20 mouse cellular contexts compared by ENCODE assay signal in genomic region chr4:136679221-136679620, GRCm38 (mm10). TPM values are rescaled to one million over a fixed set of nuclear protein-coding genes. Genes with fewer than 3 reads are reported as not detected.
DNase-seq lines count a peak whose midpoint lies in the region; ATAC-seq lines count a peak whose summit lies in the region.
"Had no signal": no experiment of that assay in that cellular context is flagged by ENCODE, and none has a peak within 500 bp of the region (broad histone marks: within the 10 kb centered on the region; RNA-seq: fewer than 3 reads in every experiment).

No protein-coding gene starts in this region.

- ATAC-seq in forebrain, embryonic 12.5 days (ENCODE audit: low FRiP score), result no peak
- ATAC-seq in forebrain, embryonic 16.5 days, result no peak
- no peak for ATAC-seq in midbrain, embryonic 14.5 days (ENCODE audit: low FRiP score, low TSS enrichment)
- ATAC-seq in midbrain, embryonic 15.5 days (replicated peaks), result no peak
- ATAC-seq: liver, postnatal 0 days had no signal

- no peak overlapping the region for H3K9ac ChIP-seq in forebrain, embryonic 12.5 days
- H3K9ac ChIP-seq in forebrain, embryonic 16.5 days (replicated peaks; ENCODE audit: low read depth, low read length), result no peak overlapping the region
- H3K9ac ChIP-seq in midbrain, embryonic 14.5 days (replicated peaks; ENCODE audit: low read length), result no peak overlapping the region
- H3K9ac ChIP-seq in midbrain, embryonic 15.5 days, result no peak overlapping the region
- H3K9ac ChIP-seq: heart, embryonic 15.5 days; limb, embryonic 12.5 days; liver, postnatal 0 days had no signal

- 90% methylated on average over 8 of the region's 8 CpGs for WGBS in forebrain, embryonic 12.5 days
- WGBS in forebrain, embryonic 16.5 days, result 88% methylated on average over 8 of the region's 8 CpGs
- WGBS in midbrain, embryonic 14.5 days, result 83% methylated on average over 8 of the region's 8 CpGs
- WGBS in midbrain, embryonic 10.5 days, result 84% methylated on average over 8 of the region's 8 CpGs
- WGBS in midbrain, embryonic 15.5 days, result 77% methylated on average over 8 of the region's 8 CpGs

- H3K4me3 ChIP-seq in forebrain, embryonic 12.5 days (replicated peaks), result no peak overlapping the region
- no peak overlapping the region for H3K4me3 ChIP-seq in forebrain, embryonic 16.5 days (replicated peaks; ENCODE audit: low read length)
- no peak overlapping the region for H3K4me3 ChIP-seq in midbrain, embryonic 14.5 days (replicated peaks; ENCODE audit: low read depth, low read length)
- H3K4me3 ChIP-seq in midbrain, embryonic 10.5 days, result no peak overlapping the region
- H3K4me3 ChIP-seq in midbrain, embryonic 15.5 days, result no peak overlapping the region
- H3K4me3 ChIP-seq: heart, embryonic 15.5 days; limb, embryonic 12.5 days had no signal

- H3K4me1 ChIP-seq in forebrain, embryonic 12.5 days, result peaks cover 37% of the 10 kb centered on the region
- H3K4me1 ChIP-seq in forebrain, embryonic 16.5 days (replicated peaks; ENCODE audit: control insufficient read depth, insufficient read depth, low read length), result peaks cover 3% of the 10 kb centered on the region; the same call in 1 of the 2 replicates
- peaks cover 4% of the 10 kb centered on the region; the same call in 1 of the 2 replicates for H3K4me1 ChIP-seq in midbrain, embryonic 14.5 days (ENCODE audit: control insufficient read depth, insufficient read depth, low read length)
- peaks cover 41% of the 10 kb centered on the region for H3K4me1 ChIP-seq in midbrain, embryonic 10.5 days
- H3K4me1 ChIP-seq in midbrain, embryonic 15.5 days, result peaks cover 19% of the 10 kb centered on the region; the same call in 1 of the 2 replicates
- H3K4me1 ChIP-seq: heart, embryonic 15.5 days had no signal

- no peak overlapping the region for H3K4me2 ChIP-seq in forebrain, embryonic 12.5 days
- H3K4me2 ChIP-seq in forebrain, embryonic 16.5 days (ENCODE audit: low read length), result no peak overlapping the region
- no peak overlapping the region for H3K4me2 ChIP-seq in midbrain, embryonic 14.5 days (ENCODE audit: low read length)
- no peak overlapping the region for H3K4me2 ChIP-seq in midbrain, embryonic 15.5 days
- H3K4me2 ChIP-seq: heart, embryonic 15.5 days; limb, embryonic 12.5 days; liver, embryonic 11.5 days had no signal

- 0 out of 2 replicates have a peak overlapping the region, but pooled peaks have one; percentile 2 for H3K27ac ChIP-seq in forebrain, embryonic 12.5 days
- no peak overlapping the region for H3K27ac ChIP-seq in forebrain, embryonic 16.5 days (ENCODE audit: low read length)
- H3K27ac ChIP-seq in midbrain, embryonic 14.5 days (replicated peaks; ENCODE audit: low read depth, low read length), result peak overlapping the region; percentile 52
- no peak overlapping the region; the same call in 1 of the 2 replicates for H3K27ac ChIP-seq in midbrain, embryonic 10.5 days (replicated peaks)
- H3K27ac ChIP-seq in midbrain, embryonic 15.5 days, result peak overlapping the region; percentile 23
- H3K27ac ChIP-seq: heart, embryonic 15.5 days; limb, embryonic 12.5 days; stomach, postnatal 0 days had no signal

- DNase-seq in midbrain, embryonic 14.5 days, result no peak
- DNase-seq in midbrain, embryonic 10.5 days (ENCODE audit: low spot score), result no peak
- DNase-seq in adrenal gland, postnatal 10 days, result peak; percentile 25
- DNase-seq in layer of hippocampus, postnatal 10 days (ENCODE audit: low spot score in 2 of 2), result no peak
- DNase-seq in thymus, postnatal 25 days, result no peak

- no peaks in the 10 kb centered on the region for H3K9me3 ChIP-seq in forebrain, embryonic 12.5 days
- H3K9me3 ChIP-seq in forebrain, embryonic 16.5 days (ENCODE audit: control insufficient read depth, low read length), result no peaks in the 10 kb centered on the region
- no peaks in the 10 kb centered on the region for H3K9me3 ChIP-seq in midbrain, embryonic 14.5 days (ENCODE audit: control insufficient read depth, low read length)
- no peaks in the 10 kb centered on the region for H3K9me3 ChIP-seq in midbrain, embryonic 10.5 days (replicated peaks)
- no peaks in the 10 kb centered on the region for H3K9me3 ChIP-seq in midbrain, embryonic 15.5 days
- H3K9me3 ChIP-seq: heart, embryonic 15.5 days; limb, embryonic 12.5 days had no signal

- H3K27me3 ChIP-seq in forebrain, embryonic 12.5 days, result no peaks in the 10 kb centered on the region
- H3K27me3 ChIP-seq in forebrain, embryonic 16.5 days (replicated peaks; ENCODE audit: control insufficient read depth, insufficient read depth, low read length), result no peaks in the 10 kb centered on the region
- no peaks in the 10 kb centered on the region for H3K27me3 ChIP-seq in midbrain, embryonic 14.5 days (ENCODE audit: control insufficient read depth, insufficient read depth, low read length)
- H3K27me3 ChIP-seq in midbrain, embryonic 10.5 days (ENCODE audit: low read depth, poor library complexity, severe bottlenecking), result no peaks in the 10 kb centered on the region
- no peaks in the 10 kb centered on the region for H3K27me3 ChIP-seq in midbrain, embryonic 15.5 days (replicated peaks)
- H3K27me3 ChIP-seq: limb, embryonic 12.5 days had no signal

- peaks cover 62% of the 10 kb centered on the region for H3K36me3 ChIP-seq in forebrain, embryonic 12.5 days (replicated peaks)
- no peaks in the 10 kb centered on the region for H3K36me3 ChIP-seq in forebrain, embryonic 16.5 days (ENCODE audit: control insufficient read depth, insufficient read depth)
- peaks cover 44% of the 10 kb centered on the region for H3K36me3 ChIP-seq in midbrain, embryonic 14.5 days (ENCODE audit: control insufficient read depth, insufficient read depth, low read length)
- peaks cover 82% of the 10 kb centered on the region for H3K36me3 ChIP-seq in midbrain, embryonic 10.5 days
- H3K36me3 ChIP-seq in midbrain, embryonic 15.5 days (replicated peaks), result peaks cover 7% of the 10 kb centered on the region
- H3K36me3 ChIP-seq: heart, embryonic 15.5 days had no signal

RNA-seq across cellular contexts. Expression of gene Lactbl1, which starts 56.8 kb away (rescaled TPM):
- polyA plus RNA-seq in forebrain, embryonic 12.5 days (2016; fragmentation: Nextera tagmentation; extraction: Ambion mirVana), result 0.08 TPM in 1 of 2 replicates, not detected in the other
- polyA plus RNA-seq in forebrain, embryonic 16.5 days (2015; fragmentation: Nextera tagmentation; extraction: Ambion mirVana), result 0.06 TPM in 1 of 2 replicates, not detected in the other
- not detected in 2 replicates for polyA plus RNA-seq in midbrain, embryonic 14.5 days (2014; fragmentation: Nextera tagmentation; extraction: Ambion mirVana)
- 0.06 TPM in 1 of 2 replicates, not detected in the other for polyA plus RNA-seq in midbrain, embryonic 10.5 days (2016; fragmentation: Nextera tagmentation; extraction: Ambion mirVana)
- not detected for total RNA-seq in adrenal gland, postnatal 10 days (2021)
- polyA plus RNA-seq in midbrain, embryonic 15.5 days (2015; fragmentation: Nextera tagmentation; extraction: Ambion mirVana), result 0.10 and 0.11 TPM in 2 replicates
- total RNA-seq in layer of hippocampus, postnatal 10 days (2021), result under 1 TPM in 1 of 2 experiments, not detected in 1; 0.11 TPM
- total RNA-seq: CH12.LX; gastrocnemius, adult 8-10 months; heart, postnatal 4 days; layer of hippocampus, adult 18-20 months; MEL had no signal
- polyA plus RNA-seq: heart, embryonic 15.5 days; intestine, embryonic 14.5 days; limb, embryonic 12.5 days; liver, embryonic 11.5 days; liver, postnatal 0 days; stomach, postnatal 0 days; urinary bladder, adult 2 months had no signal

Comparison
In these comparisons a context has a peak if more than half of its experiments do, and no peak if none do; other contexts are left out.
1. H3K27ac ChIP-seq: peak in forebrain, embryonic 12.5 days (single experiment), midbrain, embryonic 14.5 days (single experiment) and midbrain, embryonic 15.5 days (single experiment); none in forebrain, embryonic 16.5 days (single experiment) and midbrain, embryonic 10.5 days (single experiment).